Mouse (Mus musculus) ES-Bruce4 (cell line): ENCODE measurements at regions not wholly inside any gene's neighbourhood (a gene's known extent, or its start where the extent isn't known, plus 50 kb on each side); places are given as distances from the start of the nearest gene placed in this dataset.

Experiments used
- H3K27ac ChIP-seq: 2 replicates; pipeline ENCODE4 v1.5.1; 2012; ENCODE audit warnings: low read length, inconsistent platforms; ENCODE audit not compliant: insufficient read depth
- H3K27me3 ChIP-seq: 2 replicates; pipeline ENCODE4 v1.6.1; 2012; ENCODE audit warnings: mild to moderate bottlenecking, low read length, inconsistent platforms; ENCODE audit not compliant: control insufficient read depth, poor library complexity, insufficient read depth, severe bottlenecking
- H3K36me3 ChIP-seq: 2 replicates; pipeline ENCODE4 v1.6.1; 2012; ENCODE audit warnings: inconsistent platforms, mild to moderate bottlenecking, low read length, moderate library complexity; ENCODE audit not compliant: control insufficient read depth, poor library complexity, insufficient read depth, severe bottlenecking
- H3K4me1 ChIP-seq: one replicate; pipeline ENCODE4 v1.8.1; 2011; ENCODE audit warnings: low read length; ENCODE audit not compliant: control insufficient read depth, insufficient read depth
- H3K4me3 ChIP-seq: 2 replicates; pipeline ENCODE4 v1.5.1; 2011; ENCODE audit warnings: low read depth, mild to moderate bottlenecking, low read length
- H3K9ac ChIP-seq: 2 replicates; pipeline ENCODE4 v1.6.1; 2012; ENCODE audit warnings: low read depth, mild to moderate bottlenecking, inconsistent platforms; ENCODE audit not compliant: poor library complexity, severe bottlenecking
- H3K9me3 ChIP-seq: replicated peaks from 2 replicates; pipeline ENCODE4 v1.6.1; 2012; ENCODE audit warnings: mild to moderate bottlenecking, low read length, inconsistent platforms; ENCODE audit not compliant: control insufficient read depth, poor library complexity, insufficient read depth, severe bottlenecking
- CTCF ChIP-seq: IDR thresholded peaks from one replicate; pipeline ENCODE4 v1.8.1; 2011; ENCODE audit warnings: low read depth, low read length
- EP300 ChIP-seq: IDR thresholded peaks from 2 replicates; pipeline ENCODE4 v1.6.1; 2011; ENCODE audit warnings: low read depth, low read length; ENCODE audit not compliant: insufficient read depth
- POLR2A ChIP-seq: IDR thresholded peaks from one replicate; pipeline ENCODE4 v1.8.1; 2011; ENCODE audit warnings: low read length; ENCODE audit not compliant: insufficient read depth

- TF ChIP-seq EP300, result no peak
- TF ChIP-seq CTCF, result no peak
- no peak for TF ChIP-seq POLR2A
- H3K4me3 ChIP-seq, result no peak overlapping the region
- H3K36me3 ChIP-seq, result no peaks in the 10 kb centered on the region
- no peak overlapping the region for H3K27ac ChIP-seq
- H3K9ac ChIP-seq, result no peak overlapping the region
- no peaks in the 10 kb centered on the region for H3K27me3 ChIP-seq
- H3K9me3 ChIP-seq, result no peaks in the 10 kb centered on the region
- H3K4me1 ChIP-seq, result no peaks in the 10 kb centered on the region
These were observed 76.0 kb downstream of the Gm19935 start for GRCm38 (mm10) chr8:90740963-90741733.

- Histone ChIP-seq H3K27me3 (no peaks in the 10 kb centered on the region), H3K9me3 (no peaks in the 10 kb centered on the region), H3K27ac (no peak overlapping the region), H3K4me1 (no peaks in the 10 kb centered on the region), H3K9ac (no peak overlapping the region), H3K4me3 (no peak overlapping the region), H3K36me3 (no peaks in the 10 kb centered on the region)
- TF ChIP-seq EP300 (no peak), CTCF (no peak), POLR2A (no peak)
These were observed 76.8 kb downstream of the Gm19935 start for GRCm38 (mm10) chr8:90740302-90740962.

- Histone ChIP-seq H3K9me3 (no peaks in the 10 kb centered on the region), H3K9ac (no peak overlapping the region), H3K27ac (no peak overlapping the region), H3K36me3 (no peaks in the 10 kb centered on the region), H3K4me1 (no peaks in the 10 kb centered on the region), H3K4me3 (no peak overlapping the region), H3K27me3 (no peaks in the 10 kb centered on the region)
- TF ChIP-seq CTCF, result no peak
- no peak for TF ChIP-seq EP300
- TF ChIP-seq POLR2A, result no peak
These were observed 89.2 kb downstream of the Gm19935 start for GRCm38 (mm10) chr8:90728011-90728410.

GRCm38 (mm10) chr8:90725188-90725587, 92.0 kb downstream of the Gm19935 start:
- Histone ChIP-seq H3K9me3 (no peaks in the 10 kb centered on the region), H3K4me3 (no peak overlapping the region), H3K9ac (no peak overlapping the region), H3K27me3 (no peaks in the 10 kb centered on the region), H3K27ac (no peak overlapping the region), H3K4me1 (no peaks in the 10 kb centered on the region), H3K36me3 (no peaks in the 10 kb centered on the region)
- TF ChIP-seq POLR2A, result no peak
- TF ChIP-seq EP300, result no peak
- no peak for TF ChIP-seq CTCF

- TF ChIP-seq CTCF, result no peak
- TF ChIP-seq POLR2A, result no peak
- no peak for TF ChIP-seq EP300
- Histone ChIP-seq H3K27me3 (peaks cover 3% of the 10 kb centered on the region; the same call in 1 of the 2 replicates), H3K27ac (no peak overlapping the region), H3K9ac (no peak overlapping the region), H3K4me3 (no peak overlapping the region), H3K36me3 (no peaks in the 10 kb centered on the region), H3K9me3 (no peaks in the 10 kb centered on the region; the same call in 1 of the 2 replicates), H3K4me1 (no peaks in the 10 kb centered on the region)
These were observed 100.8 kb downstream of the Gm19935 start for GRCm38 (mm10) chr8:90716436-90716835.

- Histone ChIP-seq H3K4me3 (no peak overlapping the region), H3K4me1 (no peaks in the 10 kb centered on the region), H3K9me3 (no peaks in the 10 kb centered on the region), H3K27ac (no peak overlapping the region), H3K9ac (no peak overlapping the region), H3K27me3 (peaks cover 2% of the 10 kb centered on the region; the same call in 1 of the 2 replicates), H3K36me3 (no peaks in the 10 kb centered on the region)
- TF ChIP-seq CTCF (peak; percentile 30), POLR2A (no peak)
These were observed 108.7 kb downstream of the Gm19935 start for GRCm38 (mm10) chr8:90708524-90708923.
